Mouse (Mus musculus) liver, embryonic 14.5 days (tissue): Measurements from ENCODE around the gene Uchl4. TPM values are rescaled to one million over a fixed set of nuclear protein-coding genes. Genes with fewer than 3 reads are reported as not detected.
"Not testable (repeated sequence)": the region's sequence is repeated elsewhere in the genome, so short reads cannot be mapped to it uniquely, and the experiment has no call there.

Experiments used
- ATAC-seq: fragments of 200-750 bp; cut with Nextera tagmentation; 2 replicates; pipeline ENCODE4 v1.8.0; 2017; ENCODE audit warnings: moderate number of reproducible peaks, mild to moderate bottlenecking, moderate library complexity; ENCODE audit not compliant: insufficient read depth
- DNase-seq, 3 experiments: peaks; one replicate each; pipeline ENCODE4 v3.0.0-alpha.2; 2012 to 2013; ENCODE audit warnings: low read depth in 3 of 3, low spot score in 3 of 3
- H3K27ac ChIP-seq: fragments of 300-500 bp; sonication (generic); 2 replicates; pipeline ENCODE4 v1.5.1; 2014; ENCODE audit warnings: moderate library complexity, mild to moderate bottlenecking, control low read depth, inconsistent platforms
- H3K27me3 ChIP-seq: fragments of 300-500 bp; sonication (generic); 2 replicates; pipeline ENCODE4 v1.6.1; 2014; ENCODE audit warnings: mild to moderate bottlenecking, low read length, moderate library complexity; ENCODE audit not compliant: control insufficient read depth, insufficient read depth
- H3K36me3 ChIP-seq: fragments of 300-500 bp; sonication (generic); replicated peaks from 2 replicates; pipeline ENCODE4 v1.6.1; 2014; ENCODE audit warnings: low read depth; ENCODE audit not compliant: control insufficient read depth, insufficient read depth
- H3K4me1 ChIP-seq, 2 experiments: fragments of 200-500 bp in 1 of 2; fragments of 300-500 bp in 1 of 2; sonication (generic) in 1 of 2; replicated peaks; 2 replicates each; pipeline ENCODE4 v1.6.1; 2012 to 2014; ENCODE audit warnings: antibody characterized with exemption in 1 of 2, inconsistent platforms in 1 of 2, low read length in 1 of 2; ENCODE audit not compliant: control insufficient read depth in 2 of 2, insufficient read depth in 2 of 2
- H3K4me2 ChIP-seq: fragments of 300-500 bp; sonication (generic); 2 replicates; pipeline ENCODE4 v1.6.1; 2014; ENCODE audit warnings: low read depth, mild to moderate bottlenecking, control low read depth, moderate library complexity
- H3K4me3 ChIP-seq, 2 experiments: fragments of 200-500 bp in 1 of 2; fragments of 300-500 bp in 1 of 2; sonication (generic) in 1 of 2; 2 replicates each; pipeline ENCODE4 v1.5.1; 2012 to 2014; ENCODE audit warnings: low read depth in 2 of 2, low read length in 2 of 2, mild to moderate bottlenecking in 2 of 2, control low read depth in 1 of 2, inconsistent platforms in 1 of 2, moderate library complexity in 1 of 2; ENCODE audit not compliant: insufficient read depth in 1 of 2
- H3K9ac ChIP-seq: fragments of 300-500 bp; sonication (generic); replicated peaks from 2 replicates; pipeline ENCODE4 v1.6.1; 2014; ENCODE audit warnings: mild to moderate bottlenecking, control low read depth, moderate library complexity
- H3K9me3 ChIP-seq: fragments of 300-500 bp; sonication (generic); 2 replicates; pipeline ENCODE4 v1.6.1; 2016; ENCODE audit warnings: low read length, mixed read lengths; ENCODE audit not compliant: control insufficient read depth
- CTCF ChIP-seq: IDR thresholded peaks from 2 replicates; pipeline ENCODE4 v1.5.1; 2016; ENCODE audit warnings: antibody characterized with exemption, low read depth, control low read depth
- EP300 ChIP-seq: IDR thresholded peaks from 2 replicates; pipeline ENCODE4 v1.6.1; 2016; ENCODE audit warnings: antibody characterized with exemption, low read depth
- WGBS: fragments of 180-500 bp; shearing (Covaris S2); extraction: QIAGEN DNeasy Blood & Tissue Kit; methylation state at CpG from one replicate; pipeline ENCODE4 v1.1.7; 2014; ENCODE audit not compliant: insufficient replicate concordance; 5-methylcytosine and 5-hydroxymethylcytosine counted together
- polyA plus RNA-seq, 2 experiments: library from polyadenylated mRNA; depleted of rRNA in 1 of 2; stranded (reverse) in 1 of 2; unstranded in 1 of 2; fragments of >200 nt; fragmentation: Nextera tagmentation in 1 of 2; extraction: Ambion mirVana in 1 of 2; gene quantifications; 2 replicates each; pipeline versions ENCODE4 v1.2.1 to v1.2.3; 2012 to 2014

The Uchl4 gene
- polyA plus RNA-seq (2012; rRNA removed) (0.06 and 0.13 TPM in 2 replicates), polyA plus RNA-seq (2014; fragmentation: Nextera tagmentation; extraction: Ambion mirVana) (0.75 and 0.77 TPM in 2 replicates)

- H3K27ac ChIP-seq, result no peak within 1 kb of the TSS
- no peak for DNase-seq
- TF ChIP-seq EP300, result no peak
- no peak for TF ChIP-seq CTCF
- no peaks in the 10 kb centered on the region for H3K4me1 ChIP-seq
- 87% methylated on average over 8 of the region's 8 CpGs for WGBS
- no peak within 1 kb of the TSS for H3K4me2 ChIP-seq
- H3K9ac ChIP-seq, result no peak within 1 kb of the TSS
- H3K4me3 ChIP-seq, result no peak within 1 kb of the TSS
- H3K36me3 ChIP-seq, result no peaks in the 10 kb centered on the region
- H3K9me3 ChIP-seq, result no peaks in the 10 kb centered on the region
- no peaks in the 10 kb centered on the region for H3K27me3 ChIP-seq
- no peak for ATAC-seq
These were observed at the start of gene Uchl4 for GRCm38 (mm10) chr9:64234768-64235435. Gene Uchl4 (plus strand): TSS chr9:64235201.

GRCm38 (mm10) chr9:64193879-64194278, 41.1 kb upstream of the Uchl4 start:
- no peak overlapping the region for H3K9ac ChIP-seq
- TF ChIP-seq CTCF (no peak), EP300 (no peak)
- H3K27me3 ChIP-seq, result no peaks in the 10 kb centered on the region
- WGBS, result 80% methylated on average over 1 of the region's 1 CpGs
- H3K36me3 ChIP-seq, result no peaks in the 10 kb centered on the region; the same call in none of the 2 replicates
- no peak overlapping the region for H3K27ac ChIP-seq
- DNase-seq, result no peak
- no peaks in the 10 kb centered on the region for H3K9me3 ChIP-seq
- H3K4me2 ChIP-seq, result no peak overlapping the region
- H3K4me1 ChIP-seq, result no peaks in the 10 kb centered on the region
- no peak for ATAC-seq
- H3K4me3 ChIP-seq, result no peak overlapping the region

GRCm38 (mm10) chr9:64195554-64195953, 39.4 kb upstream of the Uchl4 start:
- no peak for ATAC-seq
- Histone ChIP-seq H3K4me2 (no peak overlapping the region), H3K4me3 (no peak overlapping the region), H3K4me1 (peaks cover 0 to 3% of the 10 kb centered on the region in 2 experiments; a peak in 1 of 4 replicates), H3K27ac (no peak overlapping the region), H3K27me3 (no peaks in the 10 kb centered on the region), H3K9ac (no peak overlapping the region), H3K36me3 (no peaks in the 10 kb centered on the region; the same call in 1 of the 2 replicates), H3K9me3 (no peaks in the 10 kb centered on the region)
- DNase-seq, result no peak
- TF ChIP-seq EP300 (no peak), CTCF (no peak)
- 79% methylated on average over 4 of the region's 4 CpGs for WGBS

GRCm38 (mm10) chr9:64197524-64197923, 37.5 kb upstream of the Uchl4 start:
- H3K36me3 ChIP-seq, result no peaks in the 10 kb centered on the region
- WGBS, result 75% methylated on average over 8 of the region's 8 CpGs
- H3K27ac ChIP-seq, result no peak overlapping the region
- H3K4me1 ChIP-seq, result peaks cover 0 to 3% of the 10 kb centered on the region in 2 experiments; a peak in 1 of 4 replicates
- TF ChIP-seq CTCF (no peak), EP300 (no peak)
- H3K27me3 ChIP-seq, result no peaks in the 10 kb centered on the region
- ATAC-seq, result no peak
- H3K4me3 ChIP-seq, result no peak overlapping the region
- H3K4me2 ChIP-seq, result no peak overlapping the region
- DNase-seq, result no peak
- no peak overlapping the region for H3K9ac ChIP-seq
- H3K9me3 ChIP-seq, result no peaks in the 10 kb centered on the region

- H3K4me2 ChIP-seq, result no peak overlapping the region
- no peak overlapping the region for H3K9ac ChIP-seq
- H3K27me3 ChIP-seq, result no peaks in the 10 kb centered on the region
- H3K36me3 ChIP-seq, result no peaks in the 10 kb centered on the region
- TF ChIP-seq CTCF (no peak), EP300 (no peak)
- peaks cover 0 to 3% of the 10 kb centered on the region in 2 experiments; a peak in 1 of 4 replicates for H3K4me1 ChIP-seq
- DNase-seq (no peak), ATAC-seq (no peak)
- H3K9me3 ChIP-seq, result no peaks in the 10 kb centered on the region
- no peak overlapping the region for H3K27ac ChIP-seq
- H3K4me3 ChIP-seq, result no peak overlapping the region
- 89% methylated on average over 5 of the region's 5 CpGs for WGBS
These were observed 36.8 kb upstream of the Uchl4 start for GRCm38 (mm10) chr9:64198068-64198762.

- not testable (repeated sequence) for H3K27ac ChIP-seq
These were observed 36.1 kb upstream of the Uchl4 start for GRCm38 (mm10) chr9:64198763-64199418.

More at GRCm38 (mm10) chr9:64198763-64199418, 36.1 kb upstream of the Uchl4 start:
- DNase-seq, H3K36me3 ChIP-seq, H3K4me3 ChIP-seq, H3K4me1 ChIP-seq, ATAC-seq, H3K9ac ChIP-seq, H3K27me3 ChIP-seq, H3K9me3 ChIP-seq, H3K4me2 ChIP-seq: not testable (repeated sequence)
- 74% methylated on average over 7 of the region's 7 CpGs for WGBS
